Mouse (Mus musculus): ENCODE data around the gene Rassf6. TPM values are rescaled to one million over a fixed set of nuclear protein-coding genes. Genes with fewer than 3 reads are reported as not detected.

Rassf6 gene
- polyA plus RNA-seq, 1 experiment from 2014 or later, result 4.0 TPM

- WGBS, result 71% methylated on average over 6 of the region's 6 CpGs
- H3K4me1 ChIP-seq (replicated peaks; ENCODE audit: control insufficient read depth, insufficient read depth, low read length), result peaks cover 15% of the 10 kb centered on the region; the same call in 1 of the 2 replicates
- no peaks in the 10 kb centered on the region for H3K36me3 ChIP-seq (ENCODE audit: control insufficient read depth, insufficient read depth, low read length)
- no peak overlapping the region for H3K27ac ChIP-seq (ENCODE audit: low read length)
- ATAC-seq (ENCODE audit: low read depth), result no peak
- no peak overlapping the region for H3K4me3 ChIP-seq (ENCODE audit: low read length)
- no peaks in the 10 kb centered on the region for H3K27me3 ChIP-seq (ENCODE audit: control insufficient read depth, insufficient read depth, low read depth, low read length)
- no peak overlapping the region for H3K4me2 ChIP-seq (ENCODE audit: low read depth, low read length)
- H3K9me3 ChIP-seq (ENCODE audit: control insufficient read depth, low read length), result no peaks in the 10 kb centered on the region
- H3K9ac ChIP-seq (ENCODE audit: low read length), result no peak overlapping the region
Observed at GRCm38 (mm10) chr5:90611996-90612611, 28.4 kb downstream of the Rassf6 start.

GRCm38 (mm10) chr5:90611388-90611787 lies 29.1 kb downstream of the Rassf6 start:
- 0 out of 2 replicates have a peak, but pooled peaks have one; percentile 50 for ATAC-seq (ENCODE audit: low read depth)

GRCm38 (mm10) chr5:90608906-90609305 lies 31.6 kb downstream of the Rassf6 start:
- Histone ChIP-seq H3K9ac (ENCODE audit: low read length) (no peak overlapping the region; the same call in 1 of the 2 replicates), H3K36me3 (ENCODE audit: control insufficient read depth, insufficient read depth, low read length) (no peaks in the 10 kb centered on the region), H3K9me3 (ENCODE audit: control insufficient read depth, low read length) (no peaks in the 10 kb centered on the region), H3K27ac (ENCODE audit: low read length) (no peak overlapping the region), H3K4me2 (ENCODE audit: low read depth, low read length) (no peak overlapping the region; the same call in 1 of the 2 replicates), H3K27me3 (ENCODE audit: control insufficient read depth, insufficient read depth, low read depth, low read length) (no peaks in the 10 kb centered on the region), H3K4me3 (ENCODE audit: low read length) (no peak overlapping the region), H3K4me1 (replicated peaks; ENCODE audit: control insufficient read depth, insufficient read depth, low read length) (peaks cover 17% of the 10 kb centered on the region)
- peak; percentile 92 for ATAC-seq (ENCODE audit: low read depth)
- 27% methylated on average over 11 of the region's 11 CpGs for WGBS

More at GRCm38 (mm10) chr5:90611388-90611787, 29.1 kb downstream of the Rassf6 start:
- Histone ChIP-seq H3K9me3 (ENCODE audit: control insufficient read depth, low read length) (no peaks in the 10 kb centered on the region), H3K27me3 (ENCODE audit: control insufficient read depth, insufficient read depth, low read depth, low read length) (no peaks in the 10 kb centered on the region), H3K4me2 (ENCODE audit: low read depth, low read length) (no peak overlapping the region), H3K27ac (ENCODE audit: low read length) (no peak overlapping the region), H3K9ac (ENCODE audit: low read length) (no peak overlapping the region), H3K36me3 (ENCODE audit: control insufficient read depth, insufficient read depth, low read length) (no peaks in the 10 kb centered on the region), H3K4me1 (replicated peaks; ENCODE audit: control insufficient read depth, insufficient read depth, low read length) (peaks cover 15% of the 10 kb centered on the region; the same call in 1 of the 2 replicates), H3K4me3 (ENCODE audit: low read length) (no peak overlapping the region)
- WGBS, result 56% methylated on average over 3 of the region's 3 CpGs

GRCm38 (mm10) chr5:90603407-90603923 lies 37.0 kb downstream of the Rassf6 start:
- Histone ChIP-seq H3K36me3 (ENCODE audit: control insufficient read depth, insufficient read depth, low read length) (no peaks in the 10 kb centered on the region), H3K4me2 (ENCODE audit: low read depth, low read length) (peak overlapping the region; percentile 41), H3K27me3 (ENCODE audit: control insufficient read depth, insufficient read depth, low read depth, low read length) (no peaks in the 10 kb centered on the region), H3K4me1 (replicated peaks; ENCODE audit: control insufficient read depth, insufficient read depth, low read length) (peaks cover 14% of the 10 kb centered on the region), H3K27ac (ENCODE audit: low read length) (peak overlapping the region; percentile 31; the same call in 1 of the 2 replicates), H3K9ac (ENCODE audit: low read length) (no peak overlapping the region), H3K9me3 (ENCODE audit: control insufficient read depth, low read length) (no peaks in the 10 kb centered on the region), H3K4me3 (ENCODE audit: low read length) (peak overlapping the region; percentile 8; the same call in 1 of the 2 replicates)
- 2% methylated on average over 13 of the region's 13 CpGs for WGBS
- ATAC-seq (ENCODE audit: low read depth), result peak; percentile 88

- no peak overlapping the region for H3K4me3 ChIP-seq (ENCODE audit: low read length)
- H3K4me1 ChIP-seq (replicated peaks; ENCODE audit: control insufficient read depth, insufficient read depth, low read length), result peaks cover 9% of the 10 kb centered on the region
- H3K4me2 ChIP-seq (ENCODE audit: low read depth, low read length), result no peak overlapping the region
- no peaks in the 10 kb centered on the region for H3K27me3 ChIP-seq (ENCODE audit: control insufficient read depth, insufficient read depth, low read depth, low read length)
- no peak for ATAC-seq (ENCODE audit: low read depth)
- WGBS, result 17% methylated on average over 6 of the region's 6 CpGs
- H3K36me3 ChIP-seq (ENCODE audit: control insufficient read depth, insufficient read depth, low read length), result no peaks in the 10 kb centered on the region
- H3K9ac ChIP-seq (ENCODE audit: low read length), result no peak overlapping the region
- H3K9me3 ChIP-seq (ENCODE audit: control insufficient read depth, low read length), result no peaks in the 10 kb centered on the region
- no peak overlapping the region for H3K27ac ChIP-seq (ENCODE audit: low read length)
Observed at GRCm38 (mm10) chr5:90601469-90601868, 39.0 kb downstream of the Rassf6 start.

GRCm38 (mm10) chr5:90596155-90596554 lies 44.3 kb downstream of the Rassf6 start:
- Histone ChIP-seq H3K27me3 (ENCODE audit: control insufficient read depth, insufficient read depth, low read depth, low read length) (no peaks in the 10 kb centered on the region), H3K4me1 (replicated peaks; ENCODE audit: control insufficient read depth, insufficient read depth, low read length) (no peaks in the 10 kb centered on the region; the same call in 1 of the 2 replicates), H3K9ac (ENCODE audit: low read length) (no peak overlapping the region), H3K4me3 (ENCODE audit: low read length) (no peak overlapping the region), H3K36me3 (ENCODE audit: control insufficient read depth, insufficient read depth, low read length) (no peaks in the 10 kb centered on the region), H3K4me2 (ENCODE audit: low read depth, low read length) (no peak overlapping the region), H3K9me3 (ENCODE audit: control insufficient read depth, low read length) (no peaks in the 10 kb centered on the region), H3K27ac (ENCODE audit: low read length) (no peak overlapping the region)
- ATAC-seq (ENCODE audit: low read depth), result no peak
- 79% methylated on average over 6 of the region's 6 CpGs for WGBS

- ATAC-seq (ENCODE audit: low read depth), result no peak
- 69% methylated on average over 13 of the region's 13 CpGs for WGBS
- H3K4me2 ChIP-seq (ENCODE audit: low read depth, low read length), result no peak overlapping the region
Observed at GRCm38 (mm10) chr5:90594945-90595344, 45.5 kb downstream of the Rassf6 start.

GRCm38 (mm10) chr5:90591936-90592335 lies 48.5 kb downstream of the Rassf6 start:
- Histone ChIP-seq H3K36me3 (ENCODE audit: control insufficient read depth, insufficient read depth, low read length) (no peaks in the 10 kb centered on the region), H3K4me2 (ENCODE audit: low read depth, low read length) (no peak overlapping the region), H3K27ac (ENCODE audit: low read length) (no peak overlapping the region), H3K9me3 (ENCODE audit: control insufficient read depth, low read length) (no peaks in the 10 kb centered on the region), H3K27me3 (ENCODE audit: control insufficient read depth, insufficient read depth, low read depth, low read length) (no peaks in the 10 kb centered on the region), H3K4me3 (ENCODE audit: low read length) (no peak overlapping the region), H3K9ac (ENCODE audit: low read length) (no peak overlapping the region), H3K4me1 (replicated peaks; ENCODE audit: control insufficient read depth, insufficient read depth, low read length) (no peaks in the 10 kb centered on the region; the same call in 1 of the 2 replicates)
- no peak for ATAC-seq (ENCODE audit: low read depth)
- WGBS, result 59% methylated on average over 6 of the region's 6 CpGs

More at GRCm38 (mm10) chr5:90594945-90595344, 45.5 kb downstream of the Rassf6 start:
- Histone ChIP-seq H3K9me3 (ENCODE audit: control insufficient read depth, low read length) (no peaks in the 10 kb centered on the region), H3K27me3 (ENCODE audit: control insufficient read depth, insufficient read depth, low read depth, low read length) (no peaks in the 10 kb centered on the region), H3K27ac (ENCODE audit: low read length) (no peak overlapping the region), H3K4me1 (replicated peaks; ENCODE audit: control insufficient read depth, insufficient read depth, low read length) (no peaks in the 10 kb centered on the region; the same call in 1 of the 2 replicates), H3K9ac (ENCODE audit: low read length) (no peak overlapping the region), H3K4me3 (ENCODE audit: low read length) (no peak overlapping the region), H3K36me3 (ENCODE audit: control insufficient read depth, insufficient read depth, low read length) (no peaks in the 10 kb centered on the region)

GRCm38 (mm10) chr5:90590676-90591075 lies 49.8 kb downstream of the Rassf6 start:
- H3K9ac ChIP-seq (ENCODE audit: low read length), result no peak overlapping the region
- no peaks in the 10 kb centered on the region; the same call in 1 of the 2 replicates for H3K4me1 ChIP-seq (replicated peaks; ENCODE audit: control insufficient read depth, insufficient read depth, low read length)
- H3K27me3 ChIP-seq (ENCODE audit: control insufficient read depth, insufficient read depth, low read depth, low read length), result no peaks in the 10 kb centered on the region
- no peaks in the 10 kb centered on the region for H3K36me3 ChIP-seq (ENCODE audit: control insufficient read depth, insufficient read depth, low read length)
- H3K4me3 ChIP-seq (ENCODE audit: low read length), result no peak overlapping the region
- 80% methylated on average over 10 of the region's 10 CpGs for WGBS
- H3K27ac ChIP-seq (ENCODE audit: low read length), result no peak overlapping the region
- no peak overlapping the region for H3K4me2 ChIP-seq (ENCODE audit: low read depth, low read length)
- H3K9me3 ChIP-seq (ENCODE audit: control insufficient read depth, low read length), result no peaks in the 10 kb centered on the region
- ATAC-seq (ENCODE audit: low read depth), result no peak
